Mouse (Mus musculus) bone marrow, adult 2 months (tissue): ENCODE results near the gene Suz12.

Source experiments
- CTCF ChIP-seq: fragments of 200-500 bp; IDR thresholded peaks from 2 replicates; pipeline ENCODE4 v1.5.1; 2011; ENCODE audit warnings: low read length, control low read depth; ENCODE audit not compliant: control insufficient read depth, insufficient read depth
- POLR2A ChIP-seq: fragments of 200-500 bp; IDR thresholded peaks from 2 replicates; pipeline ENCODE4 v1.6.1; 2011; ENCODE audit warnings: low read depth, mild to moderate bottlenecking, control low read depth, low read length, borderline replicate concordance; ENCODE audit not compliant: control insufficient read depth

DNA sequence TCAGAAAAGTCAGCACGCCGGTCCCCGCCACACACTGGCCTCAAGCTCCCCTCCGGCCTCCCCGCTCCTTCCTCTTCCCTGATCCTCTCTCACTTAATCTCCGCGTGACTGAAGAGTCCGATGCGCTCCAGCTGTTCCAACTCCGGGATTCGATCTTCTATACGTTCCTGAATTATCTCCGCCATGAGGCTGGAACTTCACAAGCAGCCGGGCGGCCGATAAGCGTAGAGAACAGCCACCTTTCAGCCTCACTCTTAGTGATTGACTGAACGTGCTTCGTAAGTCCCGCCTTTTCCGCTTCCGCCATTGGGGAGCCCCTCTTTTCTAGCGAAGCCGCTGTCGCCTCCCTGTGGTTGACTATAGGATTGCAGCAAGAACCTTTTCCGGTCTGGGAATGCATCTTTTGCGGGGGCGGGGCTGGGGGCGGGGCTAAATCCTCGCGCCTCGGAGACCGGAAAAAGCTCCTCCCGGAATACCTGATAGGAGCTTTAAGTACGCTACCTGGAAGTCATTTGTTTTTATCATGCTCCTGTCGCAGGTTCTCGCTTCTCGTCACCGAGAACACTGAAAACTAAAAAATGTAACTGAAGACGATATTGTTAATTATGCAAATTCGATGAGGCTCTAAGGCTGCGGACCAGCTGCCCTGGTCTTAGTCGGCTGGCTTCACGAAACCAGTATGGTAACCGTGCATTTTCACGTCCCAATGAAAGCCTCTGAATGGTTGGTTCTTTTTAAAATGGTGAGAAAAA lies 30.6 kb upstream of the Suz12 start, which contains the start of gene Utp6:
- TF ChIP-seq CTCF: peak; percentile 83
- TF ChIP-seq POLR2A: peak; percentile 46; the same call in 1 of the 2 replicates
